Mouse (Mus musculus) myocyte (in vitro differentiated cells): ENCODE results near the gene Ubac2.

Source experiments
- CEBPB ChIP-seq: IDR thresholded peaks from 2 replicates; pipeline ENCODE4 v1.6.1; 2011; ENCODE audit warnings: mild to moderate bottlenecking, moderate library complexity; ENCODE audit not compliant: poor library complexity, insufficient read depth, severe bottlenecking
- E2F4 ChIP-seq: IDR thresholded peaks from one replicate; pipeline ENCODE4 v1.6.1; 2011; ENCODE audit warnings: mild to moderate bottlenecking, control low read depth, moderate library complexity; ENCODE audit not compliant: insufficient read depth
- MAX ChIP-seq: IDR thresholded peaks from one replicate; pipeline ENCODE4 v1.6.1; 2011; ENCODE audit warnings: low read depth, mild to moderate bottlenecking, control low read depth
- MYOG ChIP-seq, 3 experiments: IDR thresholded peaks; one replicate each; pipeline ENCODE4 v1.6.1; 2011; ENCODE audit warnings: control low read depth in 2 of 3, low read depth in 2 of 3, mild to moderate bottlenecking in 2 of 3; ENCODE audit not compliant: insufficient read length in 2 of 3, control insufficient read depth in 1 of 3, insufficient read depth in 1 of 3
- POLR2A ChIP-seq: IDR thresholded peaks from one replicate; pipeline ENCODE4 v1.6.1; 2011; ENCODE audit warnings: low read depth, mild to moderate bottlenecking, control low read depth, moderate library complexity; ENCODE audit not compliant: insufficient read length
- POLR2AphosphoS2 ChIP-seq: IDR thresholded peaks from one replicate; pipeline ENCODE4 v1.6.1; 2011; ENCODE audit warnings: low read depth, control low read depth; ENCODE audit not compliant: insufficient read length
- TCF12 ChIP-seq: IDR thresholded peaks from one replicate; pipeline ENCODE4 v1.6.1; 2011; ENCODE audit warnings: mild to moderate bottlenecking, control low read depth; ENCODE audit not compliant: poor library complexity, insufficient read depth, severe bottlenecking
- USF1 ChIP-seq: IDR thresholded peaks from one replicate; pipeline ENCODE4 v1.6.1; 2011; ENCODE audit warnings: low read depth, mild to moderate bottlenecking, control low read depth, moderate library complexity

DNA sequence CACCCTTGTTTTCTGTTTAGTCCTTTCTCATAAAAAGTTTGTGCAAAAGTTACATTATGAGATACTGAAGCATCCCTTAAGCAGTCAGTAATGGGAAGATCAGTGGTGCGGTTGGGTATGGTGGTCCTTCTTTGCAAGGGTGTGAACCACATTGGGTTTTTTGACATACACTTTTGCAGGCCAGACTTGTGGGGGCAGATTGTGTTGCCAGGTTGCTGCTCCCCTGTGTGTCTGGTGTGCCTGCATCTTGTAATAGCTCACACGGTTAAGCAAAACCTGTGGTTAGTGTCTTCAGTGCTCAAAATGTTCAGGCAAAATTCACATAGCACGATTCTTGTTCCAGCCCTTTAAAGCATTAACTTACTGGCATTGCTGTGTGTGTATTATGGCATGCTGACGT lies 16.9 kb downstream of the Ubac2 start:
- TF ChIP-seq POLR2A = no peak
- TF ChIP-seq USF1 = no peak
- no peak for TF ChIP-seq MAX
- no peak for TF ChIP-seq E2F4
- TF ChIP-seq MYOG (IDR thresholded peaks at IDR 0.05; ENCODE audit: control insufficient read depth in 1 of 3, insufficient read depth in 1 of 3, insufficient read length in 2 of 3, low read depth in 2 of 3) = no peak
- no peak for TF ChIP-seq TCF12
- no peak for TF ChIP-seq POLR2AphosphoS2
- TF ChIP-seq CEBPB = no peak
